15 mouse cellular contexts compared by ENCODE assay signal in the genomic region with DNA sequence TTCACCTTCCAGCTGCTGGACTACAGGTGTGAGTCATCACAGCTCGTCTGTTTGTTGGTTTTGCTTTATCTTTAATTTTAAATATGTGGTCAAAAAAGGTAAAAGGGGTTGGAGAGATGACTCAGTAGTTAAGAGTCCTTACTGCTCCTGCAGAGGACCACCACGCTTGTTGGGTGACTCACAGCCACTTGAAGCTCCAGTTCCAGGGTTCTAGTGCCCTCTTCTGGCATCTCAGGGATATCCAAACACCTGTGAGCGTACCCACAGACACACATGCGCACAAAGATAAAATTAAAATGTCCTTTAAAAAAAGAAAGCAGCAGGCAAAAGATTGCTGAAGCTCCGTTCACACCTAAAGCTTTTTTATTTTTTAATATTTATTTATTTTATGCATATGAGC.
DNase-seq lines count a peak whose midpoint lies in the region; ATAC-seq and TF ChIP-seq lines count a peak whose summit lies in the region.
"Had no signal": no experiment of that assay in that cellular context is flagged by ENCODE, and none has a peak within 500 bp of the region (broad histone marks: within the 10 kb centered on the region; RNA-seq: fewer than 3 reads in every experiment).

No protein-coding gene starts in this region.

- no peak overlapping the region for H3K9ac ChIP-seq in liver, postnatal 0 days (replicated peaks)
- H3K9ac ChIP-seq in liver, embryonic 11.5 days (ENCODE audit: low read depth, low read length) = no peak overlapping the region
- H3K9ac ChIP-seq: embryonic facial prominence, embryonic 15.5 days; forebrain, embryonic 13.5 days; limb, embryonic 15.5 days had no signal

- ATAC-seq in liver, postnatal 0 days = no peak
- no peak for ATAC-seq in liver, embryonic 11.5 days (replicated peaks; ENCODE audit: low FRiP score)
- ATAC-seq: forebrain, embryonic 13.5 days; hindbrain, postnatal 0 days had no signal

- TF ChIP-seq CTCF in liver, postnatal 0 days (IDR thresholded peaks at IDR 0.05; ENCODE audit: low read depth) = peak; percentile 34; the same call in 1 of the 2 replicates

- H3K4me3 ChIP-seq in liver, postnatal 0 days (ENCODE audit: low read depth, low read length) = no peak overlapping the region
- H3K4me3 ChIP-seq in liver, embryonic 11.5 days (ENCODE audit: low read depth, low read length) = no peak overlapping the region
- no peak overlapping the region for H3K4me3 ChIP-seq in heart, embryonic 10.5 days
- H3K4me3 ChIP-seq: embryonic facial prominence, embryonic 15.5 days; forebrain, embryonic 13.5 days; limb, embryonic 15.5 days had no signal

- no peak overlapping the region for H3K27ac ChIP-seq in liver, postnatal 0 days (ENCODE audit: low read depth)
- H3K27ac ChIP-seq in liver, embryonic 11.5 days (ENCODE audit: low read depth, low read length) = no peak overlapping the region
- H3K27ac ChIP-seq in heart, embryonic 10.5 days = no peak overlapping the region
- H3K27ac ChIP-seq: embryonic facial prominence, embryonic 15.5 days; forebrain, embryonic 13.5 days; hindbrain, postnatal 0 days; limb, embryonic 15.5 days had no signal

- H3K4me1 ChIP-seq in liver, postnatal 0 days (ENCODE audit: insufficient read depth) = 0 out of 2 replicates have a peak, but pooled peaks cover 2% of the 10 kb centered on the region
- peaks cover 4% of the 10 kb centered on the region for H3K4me1 ChIP-seq in liver, embryonic 11.5 days (replicated peaks; ENCODE audit: control insufficient read depth, insufficient read depth, low read length)
- H3K4me1 ChIP-seq in heart, embryonic 10.5 days = peaks cover 30% of the 10 kb centered on the region
- H3K4me1 ChIP-seq: forebrain, embryonic 13.5 days had no signal

- no peaks in the 10 kb centered on the region for H3K27me3 ChIP-seq in liver, postnatal 0 days (ENCODE audit: insufficient read depth, low read length)
- H3K27me3 ChIP-seq in liver, embryonic 11.5 days (replicated peaks; ENCODE audit: control insufficient read depth, insufficient read depth, low read length) = no peaks in the 10 kb centered on the region
- no peaks in the 10 kb centered on the region for H3K27me3 ChIP-seq in heart, embryonic 10.5 days (ENCODE audit: insufficient read depth, poor library complexity, severe bottlenecking)
- H3K27me3 ChIP-seq: embryonic facial prominence, embryonic 15.5 days; forebrain, embryonic 13.5 days; limb, embryonic 15.5 days had no signal

- no peak for DNase-seq in liver, postnatal 0 days
- no peak for DNase-seq in liver, embryonic 11.5 days (ENCODE audit: low spot score)
- DNase-seq in A20 (ENCODE audit: low read depth, low spot score) (peak; percentile 49), ES-CJ7 (ENCODE audit: low read depth, low spot score) (peak; percentile 84)
- peak; percentile 29 for DNase-seq in c-Kit-positive CD71-negative TER-119-negative erythroid progenitor cells, embryonic 14.5 days (ENCODE audit: low read depth)
- DNase-seq in heart, embryonic 10.5 days (ENCODE audit: low spot score) = no peak
- no peak for DNase-seq in adrenal gland, postnatal 14 days
- DNase-seq: adrenal gland, adult 2 months; cerebellum, postnatal 10 days; right cerebral cortex, adult 18-20 months; thymus, adult 18-20 months had no signal

- no peak for TF ChIP-seq EP300 in liver, postnatal 0 days (IDR thresholded peaks at IDR 0.05; ENCODE audit: low read depth)

- no peaks in the 10 kb centered on the region for H3K36me3 ChIP-seq in liver, postnatal 0 days (replicated peaks; ENCODE audit: insufficient read depth, low read length)
- H3K36me3 ChIP-seq in liver, embryonic 11.5 days (ENCODE audit: control insufficient read depth, insufficient read depth, low read length) = no peaks in the 10 kb centered on the region
- no peaks in the 10 kb centered on the region for H3K36me3 ChIP-seq in heart, embryonic 10.5 days
- H3K36me3 ChIP-seq: embryonic facial prominence, embryonic 15.5 days; limb, embryonic 15.5 days had no signal

- no peaks in the 10 kb centered on the region for H3K9me3 ChIP-seq in liver, postnatal 0 days (ENCODE audit: low read length)
- H3K9me3 ChIP-seq in liver, embryonic 11.5 days (ENCODE audit: control insufficient read depth, low read length) = no peaks in the 10 kb centered on the region
- H3K9me3 ChIP-seq in heart, embryonic 10.5 days = no peaks in the 10 kb centered on the region
- H3K9me3 ChIP-seq: embryonic facial prominence, embryonic 15.5 days; forebrain, embryonic 13.5 days; limb, embryonic 15.5 days had no signal

- H3K4me2 ChIP-seq in liver, postnatal 0 days (ENCODE audit: low read depth, low read length) = no peak overlapping the region
- H3K4me2 ChIP-seq in liver, embryonic 11.5 days = no peak overlapping the region
- H3K4me2 ChIP-seq: forebrain, embryonic 13.5 days; limb, embryonic 15.5 days had no signal

- 71% methylated on average over 5 of the region's 5 CpGs for WGBS in liver, postnatal 0 days (ENCODE audit: insufficient replicate concordance)
- 73% methylated on average over 5 of the region's 5 CpGs for WGBS in liver, embryonic 11.5 days
- WGBS in heart, embryonic 10.5 days = 76% methylated on average over 5 of the region's 5 CpGs

Comparison
In these comparisons a context has a peak if more than half of its experiments do, and no peak if none do; other contexts are left out.
1. DNase-seq: peak in A20 (single experiment), ES-CJ7 (single experiment) and c-Kit-positive CD71-negative TER-119-negative erythroid progenitor cells, embryonic 14.5 days (single experiment); none in liver, postnatal 0 days (single experiment), liver, embryonic 11.5 days (single experiment), heart, embryonic 10.5 days (single experiment) and adrenal gland, postnatal 14 days (single experiment).